In genomic region chr14:46788505-46788901, GRCm38 (mm10) we compare ENCODE assay signal across 7 mouse cellular contexts. TPM values are rescaled to one million over a fixed set of nuclear protein-coding genes. Genes with fewer than 3 reads are reported as not detected.
DNase-seq lines count a peak whose midpoint lies in the region; ATAC-seq and TF ChIP-seq lines count a peak whose summit lies in the region.

No protein-coding gene starts in this region.

- H3K4me2 ChIP-seq in lung, embryonic 15.5 days, result peak overlapping the region; percentile 56
- peak overlapping the region; percentile 65 for H3K4me2 ChIP-seq in intestine, embryonic 15.5 days (replicated peaks)
- peak overlapping the region; percentile 84 for H3K4me2 ChIP-seq in midbrain, embryonic 13.5 days (replicated peaks)

- H3K27me3 ChIP-seq in lung, embryonic 15.5 days, result no peaks in the 10 kb centered on the region
- no peaks in the 10 kb centered on the region for H3K27me3 ChIP-seq in intestine, embryonic 15.5 days (replicated peaks)
- no peaks in the 10 kb centered on the region for H3K27me3 ChIP-seq in midbrain, embryonic 13.5 days

- peaks cover 3% of the 10 kb centered on the region; the same call in 1 of the 2 replicates for H3K36me3 ChIP-seq in lung, embryonic 15.5 days
- no peaks in the 10 kb centered on the region for H3K36me3 ChIP-seq in intestine, embryonic 15.5 days
- H3K36me3 ChIP-seq in midbrain, embryonic 13.5 days, result no peaks in the 10 kb centered on the region

- no peak overlapping the region; the same call in 1 of the 2 replicates for H3K9ac ChIP-seq in lung, embryonic 15.5 days
- no peak overlapping the region; the same call in 1 of the 2 replicates for H3K9ac ChIP-seq in intestine, embryonic 15.5 days
- H3K9ac ChIP-seq in midbrain, embryonic 13.5 days (replicated peaks), result no peak overlapping the region; the same call in 1 of the 2 replicates

- TF ChIP-seq CTCF in lung, adult 2 months (IDR thresholded peaks at IDR 0.05; ENCODE audit: insufficient read depth, low read length), result no peak

- H3K9me3 ChIP-seq in lung, embryonic 15.5 days, result no peaks in the 10 kb centered on the region
- no peaks in the 10 kb centered on the region for H3K9me3 ChIP-seq in intestine, embryonic 15.5 days
- no peaks in the 10 kb centered on the region for H3K9me3 ChIP-seq in midbrain, embryonic 13.5 days

- peak overlapping the region; percentile 96; the same call in 1 of the 2 replicates for H3K27ac ChIP-seq in lung, embryonic 15.5 days
- peak overlapping the region; percentile 98 for H3K27ac ChIP-seq in intestine, embryonic 15.5 days
- H3K27ac ChIP-seq in midbrain, embryonic 13.5 days, result peak overlapping the region; percentile 97

- TF ChIP-seq POLR2A in lung, adult 2 months (IDR thresholded peaks at IDR 0.05; ENCODE audit: borderline replicate concordance, extremely low read depth, low read depth, low read length), result no peak

- no peak for DNase-seq in lung, adult 2 months
- no peak for DNase-seq in gastrocnemius, postnatal 36 days
- no peak for DNase-seq in gastrocnemius, postnatal 10 days

- H3K4me1 ChIP-seq in lung, embryonic 15.5 days, result peaks cover 10% of the 10 kb centered on the region
- peaks cover 8% of the 10 kb centered on the region; the same call in 1 of the 2 replicates for H3K4me1 ChIP-seq in lung, adult 2 months (ENCODE audit: control insufficient read depth, insufficient read depth, low read length)
- H3K4me1 ChIP-seq in intestine, embryonic 15.5 days (replicated peaks), result peaks cover 12% of the 10 kb centered on the region
- H3K4me1 ChIP-seq in midbrain, embryonic 13.5 days (replicated peaks), result peaks cover 21% of the 10 kb centered on the region

- H3K4me3 ChIP-seq in lung, embryonic 15.5 days, result peak overlapping the region; percentile 96
- no peak overlapping the region for H3K4me3 ChIP-seq in lung, adult 2 months (replicated peaks; ENCODE audit: extremely low read depth, low read depth, low read length)
- peak overlapping the region; percentile 98 for H3K4me3 ChIP-seq in intestine, embryonic 15.5 days (replicated peaks)
- H3K4me3 ChIP-seq in midbrain, embryonic 13.5 days (replicated peaks), result peak overlapping the region; percentile 81

- intact Hi-C loops in gastrocnemius, postnatal 36 days (cut with DNase I), result no loop called here

- 13% methylated on average over 8 of the region's 8 CpGs for WGBS in lung, embryonic 15.5 days
- WGBS in lung, adult 2 months, result 10% methylated on average over 8 of the region's 8 CpGs
- 19% methylated on average over 8 of the region's 8 CpGs for WGBS in intestine, embryonic 15.5 days
- WGBS in midbrain, embryonic 13.5 days, result 26% methylated on average over 8 of the region's 8 CpGs

- ATAC-seq in lung, embryonic 15.5 days (ENCODE audit: borderline replicate concordance, extremely low read depth, low FRiP score, low TSS enrichment), result no peak
- ATAC-seq in erythroblast, adult 5-6 weeks (replicated peaks; ENCODE audit: low FRiP score, poor library complexity, severe bottlenecking), result peak; percentile 40; the same call in 1 of the 2 replicates
- ATAC-seq in intestine, embryonic 15.5 days, result peak; percentile 66
- ATAC-seq in midbrain, embryonic 13.5 days, result peak; percentile 2; the same call in 1 of the 2 replicates

RNA-seq across cellular contexts. Expression of gene Cnih1, which starts 0.3 kb away (rescaled TPM):
- 182 TPM in 2 replicates for polyA plus RNA-seq in lung, embryonic 15.5 days (2015; fragmentation: Nextera tagmentation; extraction: Ambion mirVana)
- 44.8 and 48.8 TPM in 2 replicates for polyA plus RNA-seq in lung, adult 2 months (2012; rRNA removed)
- 30.1 and 32.5 TPM in 2 replicates for total RNA-seq in erythroblast, adult 5-6 weeks (2015; ENCODE audit: low replicate concordance)
- total RNA-seq in erythroblast, adult 5-6 weeks (2017; ENCODE audit: low replicate concordance), result 9.3 and 26.3 TPM in 2 replicates
- polyA plus RNA-seq in intestine, embryonic 15.5 days (2015; fragmentation: Nextera tagmentation; extraction: Ambion mirVana), result 203 and 209 TPM in 2 replicates
- 180 and 187 TPM in 2 replicates for polyA plus RNA-seq in midbrain, embryonic 13.5 days (2015; fragmentation: Nextera tagmentation; extraction: Ambion mirVana)
- 10 to 100 TPM; 49.2 to 54.3 TPM for total RNA-seq in gastrocnemius, postnatal 36 days (2021)
- total RNA-seq in gastrocnemius, postnatal 10 days (2021), result 10 to 100 TPM; 59.6 to 65.7 TPM

RNA-seq across cellular contexts. Expression of gene Cdkn3, which starts 28.2 kb away (rescaled TPM):
- polyA plus RNA-seq in lung, embryonic 15.5 days (2015; fragmentation: Nextera tagmentation; extraction: Ambion mirVana), result 64.3 and 70.4 TPM in 2 replicates
- polyA plus RNA-seq in lung, adult 2 months (2012; rRNA removed), result 0.50 and 1.1 TPM in 2 replicates
- 42.4 and 47.5 TPM in 2 replicates for total RNA-seq in erythroblast, adult 5-6 weeks (2015; ENCODE audit: low replicate concordance)
- 45.1 and 57.7 TPM in 2 replicates for total RNA-seq in erythroblast, adult 5-6 weeks (2017; ENCODE audit: low replicate concordance)
- 59.3 and 60.0 TPM in 2 replicates for polyA plus RNA-seq in intestine, embryonic 15.5 days (2015; fragmentation: Nextera tagmentation; extraction: Ambion mirVana)
- polyA plus RNA-seq in midbrain, embryonic 13.5 days (2015; fragmentation: Nextera tagmentation; extraction: Ambion mirVana), result 19.2 and 20.8 TPM in 2 replicates
- total RNA-seq in gastrocnemius, postnatal 36 days (2021), result under 1 TPM; 0.30 to 0.59 TPM
- total RNA-seq in gastrocnemius, postnatal 10 days (2021), result 1 to 10 TPM; 4.0 to 5.8 TPM

RNA-seq across cellular contexts. Expression of gene Gmfb, which starts 33.5 kb away (rescaled TPM):
- 69.5 and 69.7 TPM in 2 replicates for polyA plus RNA-seq in lung, embryonic 15.5 days (2015; fragmentation: Nextera tagmentation; extraction: Ambion mirVana)
- 10.7 and 20.7 TPM in 2 replicates for polyA plus RNA-seq in lung, adult 2 months (2012; rRNA removed)
- total RNA-seq in erythroblast, adult 5-6 weeks (2015; ENCODE audit: low replicate concordance), result 20.4 and 31.3 TPM in 2 replicates
- 23.1 and 25.0 TPM in 2 replicates for total RNA-seq in erythroblast, adult 5-6 weeks (2017; ENCODE audit: low replicate concordance)
- 48.7 and 55.4 TPM in 2 replicates for polyA plus RNA-seq in intestine, embryonic 15.5 days (2015; fragmentation: Nextera tagmentation; extraction: Ambion mirVana)
- 101 and 110 TPM in 2 replicates for polyA plus RNA-seq in midbrain, embryonic 13.5 days (2015; fragmentation: Nextera tagmentation; extraction: Ambion mirVana)
- total RNA-seq in gastrocnemius, postnatal 36 days (2021), result 10 to 100 TPM; 16.2 to 18.5 TPM
- total RNA-seq in gastrocnemius, postnatal 10 days (2021), result 10 to 100 TPM; 34.2 to 37.8 TPM

RNA-seq across cellular contexts. Expression of gene Cgrrf1, which starts 43.4 kb away (rescaled TPM):
- 46.0 and 47.1 TPM in 2 replicates for polyA plus RNA-seq in lung, embryonic 15.5 days (2015; fragmentation: Nextera tagmentation; extraction: Ambion mirVana)
- polyA plus RNA-seq in lung, adult 2 months (2012; rRNA removed), result 24.3 and 28.2 TPM in 2 replicates
- total RNA-seq in erythroblast, adult 5-6 weeks (2015; ENCODE audit: low replicate concordance), result 15.0 and 21.3 TPM in 2 replicates
- total RNA-seq in erythroblast, adult 5-6 weeks (2017; ENCODE audit: low replicate concordance), result 11.1 and 13.0 TPM in 2 replicates
- polyA plus RNA-seq in intestine, embryonic 15.5 days (2015; fragmentation: Nextera tagmentation; extraction: Ambion mirVana), result 21.6 and 22.7 TPM in 2 replicates
- 22.6 and 25.4 TPM in 2 replicates for polyA plus RNA-seq in midbrain, embryonic 13.5 days (2015; fragmentation: Nextera tagmentation; extraction: Ambion mirVana)
- 10 to 100 TPM; 41.2 to 48.1 TPM for total RNA-seq in gastrocnemius, postnatal 36 days (2021)
- total RNA-seq in gastrocnemius, postnatal 10 days (2021), result 10 to 100 TPM; 37.3 to 38.6 TPM
